Mouse (Mus musculus): ENCODE data around the gene Cfap61. TPM values are rescaled to one million over a fixed set of nuclear protein-coding genes. Genes with fewer than 3 reads are reported as not detected.

Gene Cfap61
- total and polyA plus RNA-seq, 3 experiments = 0.13 TPM; not detected in 2

DNA sequence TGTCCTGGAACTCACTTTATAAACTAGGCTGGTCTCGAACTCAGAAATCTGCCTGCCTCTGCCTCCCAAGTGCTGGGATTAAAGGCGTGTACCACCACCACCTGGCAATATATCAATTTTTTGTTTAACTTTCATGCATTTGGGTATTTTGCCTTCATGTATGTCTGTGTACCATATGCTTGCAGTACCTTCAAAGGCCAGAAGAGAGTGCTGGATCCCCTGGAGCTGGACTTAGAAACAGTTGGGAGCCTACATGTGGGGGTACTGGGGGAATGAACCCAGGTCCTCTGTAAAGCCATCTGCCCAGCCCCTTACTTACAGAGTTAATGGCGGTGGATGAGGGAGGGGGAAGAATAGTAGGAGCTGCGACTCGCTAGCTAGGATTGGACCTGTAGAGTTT lies 114.8 kb downstream of the Cfap61 start:
- Histone ChIP-seq H3K4me3 (ENCODE audit: control insufficient read depth in 1 of 2, insufficient read depth in 1 of 2, low read depth in 2 of 2, low read length in 2 of 2) (no peak overlapping the region), H3K4me1 (ENCODE audit: control insufficient read depth in 1 of 2, insufficient read depth in 2 of 2, low read length in 2 of 2) (no peaks in the 10 kb centered on the region), H3K79me2 (ENCODE audit: control insufficient read depth, insufficient read depth, low read length, poor library complexity) (no peaks in the 10 kb centered on the region), H3K27me3 (ENCODE audit: control insufficient read depth in 1 of 2, insufficient read depth in 2 of 2, low read length in 2 of 2) (no peaks in the 10 kb centered on the region), H3K9ac (ENCODE audit: control insufficient read depth, low read depth, low read length, poor library complexity, severe bottlenecking) (no peak overlapping the region), H3K9me3 (replicated peaks; ENCODE audit: insufficient read depth, low read length) (no peaks in the 10 kb centered on the region), H3K27ac (ENCODE audit: control insufficient read depth, low read depth, low read length) (no peak overlapping the region), H3K36me3 (ENCODE audit: control insufficient read depth in 1 of 2, insufficient read depth in 2 of 2, low read length in 2 of 2) (no peaks in the 10 kb centered on the region)
- no peak for DNase-seq (ENCODE audit: low read depth, low spot score)
- TF ChIP-seq TAL1 (IDR thresholded peaks at IDR 0.05; ENCODE audit: low read length) (no peak), ELF1 (IDR thresholded peaks at IDR 0.05; ENCODE audit: low read depth, low read length) (no peak), SMC3 (IDR thresholded peaks at IDR 0.05; ENCODE audit: low read depth, low read length) (peak; percentile 23), MAX (IDR thresholded peaks at IDR 0.05; ENCODE audit: low read length) (no peak), MYC (IDR thresholded peaks at IDR 0.05; ENCODE audit: low read depth, low read length) (no peak), RAD21 (IDR thresholded peaks at IDR 0.05; ENCODE audit: low read depth, low read length) (peak; percentile 16), CHD1 (IDR thresholded peaks at IDR 0.05; ENCODE audit: low read depth, low read length) (no peak), SIN3A (IDR thresholded peaks at IDR 0.05; ENCODE audit: low read length) (no peak), CTCF (IDR thresholded peaks at IDR 0.05 in 2 of 3, conservative IDR thresholded peaks at IDR 0.05 in 1 of 3; ENCODE audit: control insufficient read depth in 1 of 3, insufficient read depth in 1 of 3, low read depth in 2 of 3, low read length in 3 of 3, poor library complexity in 1 of 3, severe bottlenecking in 1 of 3) (peak in 1 of 3 experiments; percentile 5; a peak in 1 of 6 replicates), MAZ (IDR thresholded peaks at IDR 0.05; ENCODE audit: low read depth, low read length) (no peak), POLR2AphosphoS2 (IDR thresholded peaks at IDR 0.05; ENCODE audit: low read length) (no peak)

DNA sequence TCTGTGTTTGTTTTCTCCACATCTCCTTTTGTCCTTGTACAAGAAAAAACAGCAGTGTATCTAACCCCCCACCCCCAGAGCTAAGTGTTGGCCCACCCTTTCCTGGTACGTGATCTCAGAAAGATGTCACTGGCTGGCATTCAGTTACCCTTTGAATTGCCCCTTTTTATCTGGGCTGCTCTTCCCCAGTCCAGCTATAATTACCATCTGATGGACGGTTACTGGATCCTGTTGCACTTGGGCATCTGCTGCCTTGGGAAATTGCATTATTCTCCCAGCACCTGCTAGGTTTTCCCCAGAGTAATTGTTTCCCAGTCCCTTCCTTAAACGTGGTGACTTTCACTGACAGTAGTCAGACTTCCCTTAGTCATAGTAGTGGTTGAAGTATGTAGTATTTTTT lies 115.5 kb downstream of the Cfap61 start:
- no peak overlapping the region for H3K4me3 ChIP-seq (ENCODE audit: control insufficient read depth in 1 of 2, insufficient read depth in 1 of 2, low read depth in 2 of 2, low read length in 2 of 2)
- DNase-seq (ENCODE audit: low read depth, low spot score) = no peak
- no peak overlapping the region for H3K9ac ChIP-seq (ENCODE audit: control insufficient read depth, low read depth, low read length, poor library complexity, severe bottlenecking)
- no peaks in the 10 kb centered on the region for H3K27me3 ChIP-seq (ENCODE audit: control insufficient read depth in 1 of 2, insufficient read depth in 2 of 2, low read length in 2 of 2)
- TF ChIP-seq KAT2A (conservative IDR thresholded peaks at IDR 0.05; ENCODE audit: low read depth, low read length) = no peak
- no peak for TF ChIP-seq USF1 (IDR thresholded peaks at IDR 0.05; ENCODE audit: low read depth, low read length)
- TF ChIP-seq EP300 (IDR thresholded peaks at IDR 0.05; ENCODE audit: low read depth in 1 of 2, low read length in 2 of 2) = no peak
- TF ChIP-seq TCF12 (IDR thresholded peaks at IDR 0.05; ENCODE audit: low read depth, low read length) = no peak
- TF ChIP-seq GABPA (IDR thresholded peaks at IDR 0.05; ENCODE audit: low read depth, low read length) = no peak
- no peak for TF ChIP-seq CHD1 (IDR thresholded peaks at IDR 0.05; ENCODE audit: low read depth, low read length)
- no peak for TF ChIP-seq BHLHE40 (IDR thresholded peaks at IDR 0.05; ENCODE audit: borderline replicate concordance, low read depth, low read length)
- no peak for TF ChIP-seq NRF1 (IDR thresholded peaks at IDR 0.05; ENCODE audit: insufficient read depth, low read depth, low read length, poor library complexity, severe bottlenecking)
- no peaks in the 10 kb centered on the region for H3K9me3 ChIP-seq (replicated peaks; ENCODE audit: insufficient read depth, low read length)
- H3K4me1 ChIP-seq (ENCODE audit: control insufficient read depth in 1 of 2, insufficient read depth in 2 of 2, low read length in 2 of 2) = no peaks in the 10 kb centered on the region
- no peak overlapping the region for H3K27ac ChIP-seq (ENCODE audit: control insufficient read depth, low read depth, low read length)
- no peaks in the 10 kb centered on the region for H3K79me2 ChIP-seq (ENCODE audit: control insufficient read depth, insufficient read depth, low read length, poor library complexity)
- H3K36me3 ChIP-seq (ENCODE audit: control insufficient read depth in 1 of 2, insufficient read depth in 2 of 2, low read length in 2 of 2) = no peaks in the 10 kb centered on the region

Measured in MEL (cell line).